Mouse (Mus musculus): ENCODE measurements around the gene Fastk.

The Fastk gene

GRCm38 (mm10) chr5:24444746-24445427 is at the start of gene Fastk:
Fastk (minus strand) TSS chr5:24445287.
- peak; percentile 99 for DNase-seq

GRCm38 (mm10) chr5:24492546-24493285 is 47.6 kb upstream of the Fastk start:
- DNase-seq: no peak

GRCm38 (mm10) chr5:24490413-24490920 is 45.4 kb upstream of the Fastk start:
- no peak for DNase-seq

GRCm38 (mm10) chr5:24486738-24487137 is 41.7 kb upstream of the Fastk start:
- no peak for DNase-seq

- peak; percentile 90 for DNase-seq
Observed at GRCm38 (mm10) chr5:24486097-24486496, 41.0 kb upstream of the Fastk start.

GRCm38 (mm10) chr5:24484963-24485362 is 39.9 kb upstream of the Fastk start:
- peak; percentile 50 for DNase-seq

- DNase-seq: peak; percentile 84
Observed at GRCm38 (mm10) chr5:24483326-24483725, 38.2 kb upstream of the Fastk start.

- peak; percentile 46 for DNase-seq
Observed at GRCm38 (mm10) chr5:24482247-24483079, 37.4 kb upstream of the Fastk start.

GRCm38 (mm10) chr5:24481647-24482046 is 36.6 kb upstream of the Fastk start:
- peak; percentile 86 for DNase-seq

- no peak for DNase-seq
Observed at GRCm38 (mm10) chr5:24477909-24478308, 32.8 kb upstream of the Fastk start.

GRCm38 (mm10) chr5:24475476-24476241 is 30.6 kb upstream of the Fastk start:
- no peak for DNase-seq

GRCm38 (mm10) chr5:24474723-24475261 is 29.7 kb upstream of the Fastk start:
- peak; percentile 75 for DNase-seq

- peak; percentile 58 for DNase-seq
Observed at GRCm38 (mm10) chr5:24474025-24474722, 29.1 kb upstream of the Fastk start.

GRCm38 (mm10) chr5:24472884-24473619 is 28.0 kb upstream of the Fastk start:
- DNase-seq: peak; percentile 51

GRCm38 (mm10) chr5:24470600-24470999 is 25.5 kb upstream of the Fastk start:
- peak; percentile 88 for DNase-seq

GRCm38 (mm10) chr5:24466762-24467161 is 21.7 kb upstream of the Fastk start:
- DNase-seq: no peak

GRCm38 (mm10) chr5:24455613-24456012 is 10.5 kb upstream of the Fastk start:
- DNase-seq: no peak

GRCm38 (mm10) chr5:24455076-24455475 is 10.0 kb upstream of the Fastk start:
- no peak for DNase-seq

- no peak for DNase-seq
Observed at GRCm38 (mm10) chr5:24453985-24454303, 8.9 kb upstream of the Fastk start.

GRCm38 (mm10) chr5:24453283-24453984 is 8.3 kb upstream of the Fastk start:
- peak; percentile 42 for DNase-seq

All from embryo, embryonic 11 days (tissue).